Mouse (Mus musculus): Measurements from ENCODE around the gene Dusp28. TPM values are rescaled to one million over a fixed set of nuclear protein-coding genes. Genes with fewer than 3 reads are reported as not detected.

Dusp28 gene
- polyA plus RNA-seq (2015; fragmentation: Nextera tagmentation; extraction: Ambion mirVana): 9.9 and 11.5 TPM in 2 replicates

DNA sequence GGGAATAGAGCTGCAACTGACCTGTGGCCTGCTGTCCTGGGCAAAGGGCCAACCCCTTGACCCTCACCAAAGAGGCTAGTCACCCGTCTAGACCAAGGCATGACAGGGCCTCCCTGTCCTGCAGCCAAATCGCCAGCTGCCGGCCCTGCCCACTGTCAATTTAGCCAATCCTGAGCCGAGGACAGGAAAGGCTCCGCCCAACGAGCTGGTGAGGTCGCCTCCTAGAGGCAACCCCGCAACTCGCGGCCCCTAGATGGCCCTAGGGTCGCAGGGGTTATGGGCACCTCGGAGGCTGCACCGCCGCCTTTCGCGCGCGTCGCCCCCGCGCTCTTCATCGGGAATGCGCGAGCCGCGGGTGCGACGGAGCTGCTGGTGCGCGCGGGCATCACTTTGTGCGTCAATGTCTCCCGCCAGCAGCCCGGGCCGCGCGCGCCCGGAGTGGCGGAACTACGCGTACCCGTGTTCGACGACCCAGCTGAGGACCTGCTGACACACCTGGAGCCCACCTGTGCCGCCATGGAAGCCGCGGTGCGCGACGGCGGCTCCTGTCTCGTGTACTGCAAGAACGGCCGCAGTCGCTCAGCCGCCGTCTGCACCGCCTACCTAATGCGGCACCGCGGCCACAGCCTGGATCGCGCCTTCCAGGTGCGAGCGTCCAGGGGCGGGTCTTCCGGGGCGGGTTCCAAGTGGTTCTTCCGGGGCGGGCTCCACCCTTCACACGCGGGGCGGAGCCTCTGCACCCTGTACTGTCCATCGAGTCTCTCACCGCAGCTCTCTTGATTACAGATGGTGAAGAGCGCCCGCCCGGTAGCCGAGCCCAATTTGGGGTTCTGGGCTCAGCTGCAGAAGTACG lies at the start of gene Dusp28:
TSS of gene Dusp28 (plus strand) at position 203 of the 853 bp plus-strand sequence.
- under 1% methylated on average over 81 of the region's 81 CpGs for WGBS
- H3K9me3 ChIP-seq: no peaks in the 10 kb centered on the region
- H3K4me2 ChIP-seq: peak within 1 kb of the TSS; percentile 74
- H3K36me3 ChIP-seq: no peaks in the 10 kb centered on the region
- H3K4me3 ChIP-seq: peak within 1 kb of the TSS; percentile 55
- ATAC-seq (ENCODE audit: borderline replicate concordance, extremely low read depth, low FRiP score, low TSS enrichment): peak; percentile 91
- H3K27me3 ChIP-seq: peaks cover 4% of the 10 kb centered on the region; the same call in 1 of the 2 replicates
- H3K27ac ChIP-seq: peak within 1 kb of the TSS; percentile 87
- peaks cover 39% of the 10 kb centered on the region for H3K4me1 ChIP-seq
- peak within 1 kb of the TSS; percentile 55 for H3K9ac ChIP-seq

DNA sequence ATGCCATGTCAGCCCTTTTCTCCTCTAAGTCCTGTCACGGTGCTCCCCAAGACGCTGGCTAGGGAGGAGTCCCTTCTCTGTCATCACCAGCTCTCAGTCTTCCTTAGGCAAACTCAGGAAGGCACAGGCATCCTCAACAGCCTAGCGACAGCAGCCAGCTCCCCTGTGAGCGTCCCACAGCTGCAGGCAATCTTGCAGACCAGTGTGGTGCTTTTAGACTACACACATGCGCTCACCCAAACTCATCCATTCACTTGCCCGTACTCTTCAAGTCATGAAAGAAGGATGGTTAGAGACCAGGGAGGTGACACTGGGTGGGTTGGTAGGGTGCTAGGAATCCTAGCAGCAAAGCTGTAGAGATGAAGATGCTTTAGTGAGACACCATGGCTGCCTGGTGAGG lies 45.3 kb upstream of the Dusp28 start:
- Histone ChIP-seq H3K27me3 (no peaks in the 10 kb centered on the region), H3K9me3 (no peaks in the 10 kb centered on the region), H3K4me1 (0 out of 2 replicates have a peak, but pooled peaks cover 5% of the 10 kb centered on the region), H3K4me2 (no peak overlapping the region), H3K9ac (no peak overlapping the region), H3K4me3 (no peak overlapping the region), H3K36me3 (peaks cover 15% of the 10 kb centered on the region; the same call in 1 of the 2 replicates), H3K27ac (no peak overlapping the region)
- ATAC-seq (ENCODE audit: borderline replicate concordance, extremely low read depth, low FRiP score, low TSS enrichment): no peak
- WGBS: 74% methylated on average over 6 of the region's 6 CpGs

DNA sequence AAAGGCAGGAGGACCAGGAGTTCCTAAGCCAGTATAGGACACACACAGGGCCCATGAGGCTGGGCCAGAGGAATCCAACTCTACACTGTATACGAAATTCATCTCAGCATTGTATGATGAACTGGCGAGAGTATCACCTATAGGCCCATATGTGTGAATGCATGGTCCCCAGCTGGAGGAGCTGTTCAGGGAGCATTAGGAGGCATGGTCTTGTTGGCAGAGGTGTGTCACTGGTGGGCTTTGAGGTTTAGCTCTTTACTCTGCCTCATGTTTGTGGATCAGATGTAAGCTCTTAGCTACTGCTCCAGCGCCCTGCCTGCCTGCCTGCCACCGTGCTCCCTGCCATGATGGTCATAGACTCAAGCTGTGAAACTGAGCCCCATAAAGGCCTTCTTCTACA lies 43.5 kb upstream of the Dusp28 start:
- no peak overlapping the region for H3K9ac ChIP-seq
- no peaks in the 10 kb centered on the region for H3K27me3 ChIP-seq
- WGBS: 78% methylated on average over 4 of the region's 4 CpGs
- 0 out of 2 replicates have a peak, but pooled peaks cover 5% of the 10 kb centered on the region for H3K4me1 ChIP-seq
- H3K4me3 ChIP-seq: no peak overlapping the region
- H3K27ac ChIP-seq: no peak overlapping the region
- H3K36me3 ChIP-seq: peaks cover 6% of the 10 kb centered on the region; the same call in 1 of the 2 replicates
- no peaks in the 10 kb centered on the region for H3K9me3 ChIP-seq
- no peak overlapping the region for H3K4me2 ChIP-seq
- no peak for ATAC-seq (ENCODE audit: borderline replicate concordance, extremely low read depth, low FRiP score, low TSS enrichment)

DNA sequence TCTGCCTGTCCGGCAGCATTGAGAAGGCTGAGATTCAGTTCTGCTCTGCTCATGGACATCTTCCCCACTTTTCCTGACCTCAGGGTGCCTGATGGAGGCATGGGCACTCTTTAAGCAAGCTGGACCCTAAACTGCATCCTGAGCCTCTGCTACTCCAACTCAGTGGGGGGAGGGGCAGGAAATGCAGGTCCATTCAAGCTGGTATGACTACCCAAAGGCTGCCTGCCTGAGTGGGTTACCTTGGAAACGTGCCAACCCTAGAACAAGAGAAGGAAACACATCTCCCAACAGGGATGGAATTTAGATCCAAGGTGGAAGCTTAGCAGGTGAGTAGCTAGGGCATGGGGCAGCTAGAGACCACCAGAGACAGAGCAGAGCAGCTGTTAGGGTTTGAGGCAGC lies 40.6 kb upstream of the Dusp28 start:
- no peak overlapping the region for H3K9ac ChIP-seq
- H3K4me1 ChIP-seq: 0 out of 2 replicates have a peak, but pooled peaks cover 5% of the 10 kb centered on the region
- H3K9me3 ChIP-seq: no peaks in the 10 kb centered on the region
- ATAC-seq (ENCODE audit: borderline replicate concordance, extremely low read depth, low FRiP score, low TSS enrichment): no peak
- no peak overlapping the region for H3K4me3 ChIP-seq
- no peak overlapping the region for H3K4me2 ChIP-seq
- H3K27me3 ChIP-seq: no peaks in the 10 kb centered on the region
- 51% methylated on average over 2 of the region's 2 CpGs for WGBS
- no peak overlapping the region for H3K27ac ChIP-seq
- no peaks in the 10 kb centered on the region for H3K36me3 ChIP-seq

DNA sequence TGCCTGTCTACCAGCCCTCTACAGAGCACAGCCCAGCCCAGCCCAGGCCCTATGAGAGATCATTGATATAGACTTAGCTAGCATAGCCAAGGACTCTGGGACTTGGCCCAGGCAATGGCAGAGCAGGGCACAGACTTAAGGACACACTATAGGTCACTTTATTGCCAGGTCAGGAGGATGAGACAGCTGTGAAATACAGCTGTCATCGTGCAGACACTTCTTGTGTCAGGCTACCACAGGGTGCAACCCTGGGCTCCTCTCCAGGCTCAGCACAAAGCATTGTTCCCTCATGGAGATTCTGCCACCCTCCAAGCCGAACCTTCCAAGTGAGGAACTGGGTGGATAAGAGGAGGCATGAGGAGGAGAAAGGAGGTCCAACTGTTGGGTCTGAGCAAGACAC lies 36.8 kb upstream of the Dusp28 start:
- H3K27ac ChIP-seq: no peak overlapping the region
- H3K4me3 ChIP-seq: no peak overlapping the region
- H3K4me2 ChIP-seq: no peak overlapping the region
- H3K9ac ChIP-seq: no peak overlapping the region
- no peaks in the 10 kb centered on the region for H3K27me3 ChIP-seq
- no peaks in the 10 kb centered on the region for H3K9me3 ChIP-seq
- 0 out of 2 replicates have a peak, but pooled peaks cover 5% of the 10 kb centered on the region for H3K4me1 ChIP-seq
- no peak for ATAC-seq (ENCODE audit: borderline replicate concordance, extremely low read depth, low FRiP score, low TSS enrichment)
- 76% methylated on average over 2 of the region's 2 CpGs for WGBS
- H3K36me3 ChIP-seq: no peaks in the 10 kb centered on the region

DNA sequence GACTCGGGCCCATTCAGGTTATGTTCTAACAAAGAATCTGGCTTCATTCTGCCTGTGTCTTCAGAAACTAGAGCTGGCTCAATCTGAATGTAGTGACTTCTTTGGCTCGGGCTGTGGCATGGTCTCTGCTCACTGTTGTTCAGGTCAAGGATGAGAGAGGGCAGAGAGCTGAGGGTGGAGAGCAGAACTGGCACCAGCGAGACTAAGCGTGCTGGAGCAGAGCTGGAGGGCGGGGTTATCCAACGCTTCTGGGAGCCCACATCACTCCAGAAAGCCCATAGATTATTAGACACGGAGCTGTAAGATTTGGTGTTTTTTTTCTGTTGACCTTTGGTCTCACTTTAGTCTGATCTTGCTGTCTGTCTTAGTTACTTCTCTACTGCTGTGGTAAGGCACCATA lies 34.1 kb upstream of the Dusp28 start:
- Histone ChIP-seq H3K27ac (no peak overlapping the region), H3K27me3 (no peaks in the 10 kb centered on the region), H3K36me3 (no peaks in the 10 kb centered on the region), H3K4me3 (no peak overlapping the region), H3K9me3 (no peaks in the 10 kb centered on the region), H3K9ac (no peak overlapping the region), H3K4me2 (no peak overlapping the region), H3K4me1 (no peaks in the 10 kb centered on the region)
- ATAC-seq (ENCODE audit: borderline replicate concordance, extremely low read depth, low FRiP score, low TSS enrichment): no peak
- 73% methylated on average over 7 of the region's 7 CpGs for WGBS

DNA sequence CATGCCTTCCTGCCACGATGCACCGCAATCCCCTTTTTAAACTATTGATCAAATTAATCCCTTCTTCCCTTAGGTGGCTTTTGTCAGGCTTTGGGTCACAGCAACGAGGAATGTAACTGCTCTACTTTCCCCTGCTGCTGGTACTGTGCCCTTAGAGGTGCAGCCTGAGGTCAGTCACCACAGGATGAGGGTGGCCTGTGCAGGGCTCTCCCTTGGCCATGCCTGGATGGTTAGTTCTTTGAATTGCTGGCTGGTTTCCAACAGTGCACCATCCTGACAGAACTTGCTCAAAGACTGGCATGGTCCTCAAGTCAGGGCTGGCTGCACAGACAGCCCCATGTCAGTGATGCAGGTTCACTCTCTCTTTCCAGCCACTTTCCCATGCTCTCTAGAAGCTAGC lies 32.8 kb upstream of the Dusp28 start:
- no peaks in the 10 kb centered on the region for H3K9me3 ChIP-seq
- 73% methylated on average over 3 of the region's 3 CpGs for WGBS
- H3K36me3 ChIP-seq: no peaks in the 10 kb centered on the region
- H3K4me3 ChIP-seq: no peak overlapping the region
- no peak for ATAC-seq (ENCODE audit: borderline replicate concordance, extremely low read depth, low FRiP score, low TSS enrichment)
- H3K4me2 ChIP-seq: no peak overlapping the region
- H3K9ac ChIP-seq: no peak overlapping the region
- H3K27me3 ChIP-seq: no peaks in the 10 kb centered on the region
- H3K27ac ChIP-seq: no peak overlapping the region
- H3K4me1 ChIP-seq: no peaks in the 10 kb centered on the region

DNA sequence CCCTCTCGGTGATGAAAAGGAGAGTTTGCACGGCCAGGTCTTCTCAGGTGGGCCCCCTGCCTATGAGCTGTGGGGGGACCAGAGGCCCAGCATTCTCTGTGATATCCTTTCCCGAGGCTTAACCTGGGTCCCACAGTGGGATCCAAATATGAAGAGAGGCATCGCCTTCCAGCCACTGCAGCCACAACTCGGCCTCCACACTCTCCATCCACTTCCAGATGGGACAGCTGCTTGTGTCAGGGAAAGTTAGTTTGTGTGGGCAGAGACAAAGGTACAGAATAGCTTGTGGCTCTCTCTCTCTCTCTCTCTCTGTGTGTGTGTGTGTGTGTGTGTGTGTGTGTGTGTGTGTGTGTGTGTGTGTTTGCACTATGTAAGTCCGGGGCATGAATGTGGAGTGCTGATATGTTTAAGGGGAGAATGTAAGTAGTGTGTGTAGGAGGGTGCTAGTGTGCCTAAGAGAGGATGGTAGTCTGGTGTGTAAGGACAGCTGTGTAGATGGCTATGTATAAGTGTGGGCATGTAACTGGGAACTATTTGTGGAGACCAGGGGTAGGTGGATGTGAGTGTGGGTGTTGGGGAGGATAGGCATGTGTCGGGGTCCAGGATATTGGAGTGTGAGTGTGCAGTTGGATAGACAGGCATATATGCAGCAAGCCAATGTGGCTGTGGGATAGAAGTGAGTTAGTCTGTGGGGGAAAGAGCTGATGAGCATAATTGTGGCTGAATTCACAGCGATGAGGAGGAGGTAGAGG lies 31.2 kb upstream of the Dusp28 start:
- no peaks in the 10 kb centered on the region for H3K4me1 ChIP-seq
- no peak overlapping the region for H3K4me2 ChIP-seq
- ATAC-seq (ENCODE audit: borderline replicate concordance, extremely low read depth, low FRiP score, low TSS enrichment): no peak
- H3K27ac ChIP-seq: no peak overlapping the region
- H3K27me3 ChIP-seq: no peaks in the 10 kb centered on the region
- no peak overlapping the region for H3K4me3 ChIP-seq
- H3K9me3 ChIP-seq: no peaks in the 10 kb centered on the region
- 69% methylated on average over 8 of the region's 8 CpGs for WGBS
- no peaks in the 10 kb centered on the region for H3K36me3 ChIP-seq
- H3K9ac ChIP-seq: no peak overlapping the region

DNA sequence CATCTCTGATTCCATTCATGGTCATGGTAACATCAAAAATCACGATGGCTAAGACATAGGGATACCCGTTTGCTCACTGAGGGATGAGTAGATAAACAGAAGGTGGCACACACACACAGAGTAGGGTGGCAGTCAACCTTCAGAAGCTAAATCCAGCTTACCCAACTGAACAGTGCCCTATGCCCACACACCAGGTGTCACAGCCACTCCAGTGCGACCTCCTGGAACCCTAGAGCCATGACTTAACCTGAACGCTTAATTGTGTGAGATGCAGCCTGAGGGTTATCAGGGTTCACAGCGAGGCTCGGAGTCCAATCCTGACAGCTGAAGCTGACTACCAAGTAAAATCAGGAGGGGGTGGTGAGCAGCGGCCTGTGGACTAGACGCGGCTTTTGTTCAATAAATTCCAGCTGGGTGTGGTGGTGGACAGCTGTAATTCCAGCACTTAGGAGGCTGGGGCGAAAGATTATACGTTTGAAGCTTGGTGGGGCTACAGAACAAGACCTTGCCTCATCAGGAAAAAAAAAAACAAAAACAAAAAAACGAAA lies 29.3 kb upstream of the Dusp28 start:
- 63% methylated on average over 12 of the region's 12 CpGs for WGBS
- no peak overlapping the region for H3K4me2 ChIP-seq
- no peaks in the 10 kb centered on the region for H3K36me3 ChIP-seq
- H3K9me3 ChIP-seq: no peaks in the 10 kb centered on the region
- H3K27ac ChIP-seq: no peak overlapping the region
- H3K27me3 ChIP-seq: no peaks in the 10 kb centered on the region
- no peaks in the 10 kb centered on the region for H3K4me1 ChIP-seq
- H3K4me3 ChIP-seq: no peak overlapping the region
- H3K9ac ChIP-seq: no peak overlapping the region
- no peak for ATAC-seq (ENCODE audit: borderline replicate concordance, extremely low read depth, low FRiP score, low TSS enrichment)

DNA sequence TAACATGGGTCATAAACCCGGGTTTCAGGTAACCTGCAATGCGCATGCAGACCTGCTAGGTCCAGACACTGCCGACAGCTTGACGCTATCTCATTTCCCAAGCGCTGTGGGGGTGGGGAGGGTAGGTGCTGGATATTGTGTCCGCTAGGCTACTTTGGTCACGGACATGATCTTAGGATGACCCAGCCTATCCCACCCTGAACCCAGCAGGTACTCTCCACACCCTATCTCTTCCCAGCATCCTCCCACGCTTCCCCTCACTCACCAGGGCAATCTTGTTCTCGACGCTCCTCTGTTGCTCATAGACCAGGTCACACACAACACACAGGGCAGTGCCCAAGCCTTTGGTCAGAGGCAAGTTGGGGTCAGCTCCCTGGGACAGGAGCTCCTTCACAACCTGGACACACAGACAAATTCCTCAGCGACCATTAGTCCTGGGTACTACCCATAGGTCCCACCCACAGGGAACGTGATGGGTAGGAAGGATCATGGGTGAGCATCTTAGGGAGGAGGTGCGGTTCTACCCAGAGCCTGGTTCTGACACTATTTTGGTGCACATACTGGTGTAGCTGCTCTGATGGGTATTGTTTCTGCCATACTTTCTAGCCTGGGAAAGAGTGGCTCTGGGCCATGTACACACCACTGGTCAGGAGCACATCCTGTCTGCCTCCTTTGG lies 28.6 kb upstream of the Dusp28 start:
- Histone ChIP-seq H3K9me3 (no peaks in the 10 kb centered on the region), H3K27ac (no peak overlapping the region), H3K4me3 (no peak overlapping the region), H3K4me1 (no peaks in the 10 kb centered on the region), H3K4me2 (no peak overlapping the region), H3K27me3 (no peaks in the 10 kb centered on the region), H3K36me3 (no peaks in the 10 kb centered on the region), H3K9ac (no peak overlapping the region)
- 78% methylated on average over 13 of the region's 13 CpGs for WGBS
- no peak for ATAC-seq (ENCODE audit: borderline replicate concordance, extremely low read depth, low FRiP score, low TSS enrichment)

DNA sequence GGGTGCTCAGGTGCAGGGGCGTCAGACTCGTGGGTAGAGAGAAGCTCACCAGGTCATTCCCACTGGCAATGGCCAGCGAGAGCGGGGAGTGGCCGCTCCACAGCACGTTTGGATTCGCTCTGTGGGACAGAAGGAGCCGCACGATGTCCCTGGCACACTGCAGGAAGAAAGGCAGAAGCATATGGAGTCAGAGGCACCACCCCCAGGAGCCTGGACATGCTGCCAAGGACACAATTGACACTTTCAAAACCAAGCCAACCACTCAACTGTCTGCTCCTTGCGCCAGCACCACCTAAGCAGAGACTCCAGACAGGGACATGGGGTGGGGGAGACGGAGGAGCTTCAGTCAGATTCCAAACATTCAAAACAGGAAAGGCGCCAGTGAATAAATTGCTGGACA lies 27.5 kb upstream of the Dusp28 start:
- Histone ChIP-seq H3K4me1 (no peaks in the 10 kb centered on the region), H3K27ac (no peak overlapping the region), H3K27me3 (no peaks in the 10 kb centered on the region), H3K4me2 (no peak overlapping the region), H3K4me3 (no peak overlapping the region), H3K36me3 (no peaks in the 10 kb centered on the region), H3K9me3 (no peaks in the 10 kb centered on the region), H3K9ac (no peak overlapping the region)
- no peak for ATAC-seq (ENCODE audit: borderline replicate concordance, extremely low read depth, low FRiP score, low TSS enrichment)
- WGBS: 80% methylated on average over 12 of the region's 12 CpGs

Data from lung, embryonic 15.5 days (tissue).